Mouse (Mus musculus): ENCODE data around the gene Anks1b.

DNA sequence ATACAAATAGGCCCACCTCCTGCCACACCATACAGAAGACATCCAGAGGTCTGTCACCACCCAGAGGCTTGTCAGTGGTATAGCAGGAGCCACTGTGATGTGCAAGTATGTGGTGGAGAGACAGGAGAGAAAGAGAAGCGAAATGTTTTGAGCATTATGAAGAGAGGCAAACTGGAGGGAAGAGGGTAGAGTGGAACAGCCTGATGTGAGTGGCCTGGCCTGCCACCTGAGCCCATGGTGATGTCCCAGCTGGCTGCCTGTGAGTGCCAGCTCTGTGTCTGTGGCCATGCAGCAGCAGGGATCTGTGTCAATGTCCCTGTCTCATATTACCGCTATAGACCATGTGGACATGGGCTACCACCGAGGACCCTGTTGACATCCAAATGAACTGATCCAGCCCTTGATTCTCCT, 102.1 kb downstream of the Anks1b start:
- no peak for TF ChIP-seq CTCF (IDR thresholded peaks at IDR 0.05; ENCODE audit: extremely low read depth, insufficient read length, insufficient replicate concordance, low read depth, low read length)
- TF ChIP-seq POLR2A (IDR thresholded peaks at IDR 0.05; ENCODE audit: low read depth, low read length): no peak

Measured in small intestine, adult 2 months (tissue).